Mouse (Mus musculus) thymus, adult 2 months (tissue): ENCODE results near the gene Utp11.

Source experiments
- CTCF ChIP-seq: fragments of 200-500 bp; IDR thresholded peaks from 2 replicates; pipeline ENCODE4 v1.5.1; 2012; ENCODE audit warnings: mild to moderate bottlenecking, control low read depth, low read length, moderate library complexity, borderline replicate concordance; ENCODE audit not compliant: control insufficient read depth, poor library complexity, insufficient read depth; ENCODE audit errors: extremely low read depth
- POLR2A ChIP-seq: fragments of 200-500 bp; IDR thresholded peaks from 2 replicates; pipeline ENCODE4 v1.6.1; 2012; ENCODE audit warnings: mild to moderate bottlenecking, low read length, control low read depth, moderate library complexity; ENCODE audit not compliant: control insufficient read depth, poor library complexity, insufficient read depth; ENCODE audit errors: extremely low read depth

DNA sequence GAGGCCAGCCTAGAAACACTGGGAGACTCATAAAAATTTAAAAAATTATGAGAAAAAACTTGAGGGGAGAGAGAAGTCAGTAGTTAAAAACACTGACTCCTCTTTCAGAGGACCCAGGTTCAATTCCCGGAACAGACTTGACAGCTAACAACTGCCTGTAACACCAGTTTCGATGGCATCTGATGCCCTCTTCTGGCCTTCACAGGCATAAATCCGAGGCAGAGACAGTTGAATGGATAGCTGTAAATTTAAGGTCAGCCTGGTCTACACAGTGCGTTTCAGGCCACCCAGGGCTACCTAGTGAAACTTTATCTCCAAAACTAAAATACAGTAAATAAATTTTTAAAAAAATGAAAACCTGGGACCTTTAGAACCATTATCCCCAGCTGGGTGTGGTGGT lies 8.4 kb downstream of the Utp11 start:
- TF ChIP-seq POLR2A (no peak), CTCF (no peak)
